Mouse (Mus musculus) heart, embryonic 10.5 days (tissue): ENCODE results near the gene Ipcef1. TPM values are rescaled to one million over a fixed set of nuclear protein-coding genes. Genes with fewer than 3 reads are reported as not detected.

Experiments
- DNase-seq: peaks from one replicate; pipeline ENCODE4 v3.0.0-alpha.2; 2017; ENCODE audit warnings: low spot score
- H3K27ac ChIP-seq: fragments of 300-500 bp; sonication (generic); 2 replicates; pipeline ENCODE4 v1.5.1; 2016; ENCODE audit warnings: mild to moderate bottlenecking
- H3K27me3 ChIP-seq: fragments of 300-500 bp; sonication (generic); 2 replicates; pipeline ENCODE4 v1.6.1; 2016; ENCODE audit warnings: mild to moderate bottlenecking; ENCODE audit not compliant: poor library complexity, insufficient read depth, severe bottlenecking
- H3K36me3 ChIP-seq: fragments of 300-500 bp; sonication (generic); 2 replicates; pipeline ENCODE4 v1.6.1; 2016; ENCODE audit warnings: mild to moderate bottlenecking, moderate library complexity
- H3K4me1 ChIP-seq: fragments of 300-500 bp; sonication (generic); 2 replicates; pipeline ENCODE4 v1.6.1; 2016; ENCODE audit warnings: mild to moderate bottlenecking
- H3K4me3 ChIP-seq: fragments of 300-500 bp; sonication (generic); 2 replicates; pipeline ENCODE4 v1.5.1; 2016; ENCODE audit warnings: mild to moderate bottlenecking, moderate library complexity
- H3K9me3 ChIP-seq: fragments of 300-500 bp; sonication (generic); 2 replicates; pipeline ENCODE4 v1.6.1; 2016; ENCODE audit warnings: mild to moderate bottlenecking, moderate library complexity
- WGBS: fragments of 180-500 bp; shearing (Covaris S2); methylation state at CpG from one replicate; pipeline ENCODE4 v1.1.7; 2016; 5-methylcytosine and 5-hydroxymethylcytosine counted together
- polyA plus RNA-seq: library from polyadenylated mRNA; unstranded; fragments of >200 nt; fragmentation: Nextera tagmentation; extraction: Ambion mirVana; gene quantifications from 2 replicates; pipeline ENCODE4 v1.2.1, GENCODE M21; 2016

Ipcef1 gene
- polyA plus RNA-seq, 1 experiment from 2014 or later, result 0.25 TPM

DNA sequence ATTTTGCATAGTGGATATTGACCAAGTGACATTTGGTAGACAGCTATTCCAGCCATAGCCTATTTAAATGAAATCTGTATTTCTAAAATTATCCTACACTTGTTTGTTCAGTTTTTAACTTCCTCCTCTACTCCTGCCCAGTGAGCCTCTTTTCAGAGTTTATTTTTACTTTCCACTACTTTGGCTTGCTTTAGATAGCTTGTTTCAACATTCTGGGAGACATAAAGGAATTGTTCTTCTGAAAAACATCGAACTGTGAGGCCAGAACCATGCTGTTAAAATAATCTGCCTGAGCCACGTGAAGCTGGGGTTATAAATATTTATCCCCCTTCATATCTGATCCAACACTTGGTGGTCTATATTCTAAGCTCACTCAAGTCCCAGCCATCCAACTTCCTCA is 121.4 kb downstream of the Ipcef1 start:
- 72% methylated on average over 2 of the region's 2 CpGs for WGBS
- DNase-seq, result no peak
- H3K36me3 ChIP-seq, result no peaks in the 10 kb centered on the region

GRCm38 (mm10) chr10:6930398-6930797 is 121.9 kb downstream of the Ipcef1 start:
- Histone ChIP-seq H3K9me3 (no peaks in the 10 kb centered on the region), H3K36me3 (no peaks in the 10 kb centered on the region), H3K4me3 (no peak overlapping the region), H3K27me3 (no peaks in the 10 kb centered on the region), H3K4me1 (no peaks in the 10 kb centered on the region), H3K27ac (no peak overlapping the region)
- WGBS, result 74% methylated on average over 1 of the region's 1 CpGs
- DNase-seq, result no peak

More for the DNA sequence above, 121.4 kb downstream of the Ipcef1 start:
- H3K4me3 ChIP-seq, result no peak overlapping the region
- no peaks in the 10 kb centered on the region for H3K9me3 ChIP-seq
- H3K27ac ChIP-seq, result no peak overlapping the region
- no peaks in the 10 kb centered on the region for H3K27me3 ChIP-seq
- no peaks in the 10 kb centered on the region for H3K4me1 ChIP-seq

DNA sequence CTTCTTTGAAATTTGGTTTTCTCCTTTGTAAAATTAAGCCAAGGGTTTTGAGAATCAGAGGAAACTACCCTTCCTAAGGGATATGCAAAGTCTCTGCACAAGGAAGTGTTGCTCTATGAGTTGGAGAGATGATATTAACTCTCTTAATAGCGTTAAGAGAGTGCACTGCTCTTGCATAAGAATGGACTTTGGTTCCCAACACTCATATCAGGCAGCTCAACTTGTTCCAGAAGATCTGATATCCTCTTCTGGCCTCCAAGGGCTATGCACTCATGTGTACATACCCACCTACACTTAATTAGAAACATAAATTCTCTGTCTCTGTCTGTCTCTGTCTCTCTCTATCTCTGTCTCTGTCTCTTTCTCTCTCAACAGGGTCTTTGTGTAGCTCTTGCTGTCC is 123.4 kb downstream of the Ipcef1 start:
- Histone ChIP-seq H3K9me3 (no peaks in the 10 kb centered on the region), H3K27ac (no peak overlapping the region), H3K36me3 (no peaks in the 10 kb centered on the region), H3K27me3 (no peaks in the 10 kb centered on the region), H3K4me1 (no peaks in the 10 kb centered on the region), H3K4me3 (no peak overlapping the region)
- DNase-seq, result no peak
- 41% methylated on average over 1 of the region's 1 CpGs for WGBS

DNA sequence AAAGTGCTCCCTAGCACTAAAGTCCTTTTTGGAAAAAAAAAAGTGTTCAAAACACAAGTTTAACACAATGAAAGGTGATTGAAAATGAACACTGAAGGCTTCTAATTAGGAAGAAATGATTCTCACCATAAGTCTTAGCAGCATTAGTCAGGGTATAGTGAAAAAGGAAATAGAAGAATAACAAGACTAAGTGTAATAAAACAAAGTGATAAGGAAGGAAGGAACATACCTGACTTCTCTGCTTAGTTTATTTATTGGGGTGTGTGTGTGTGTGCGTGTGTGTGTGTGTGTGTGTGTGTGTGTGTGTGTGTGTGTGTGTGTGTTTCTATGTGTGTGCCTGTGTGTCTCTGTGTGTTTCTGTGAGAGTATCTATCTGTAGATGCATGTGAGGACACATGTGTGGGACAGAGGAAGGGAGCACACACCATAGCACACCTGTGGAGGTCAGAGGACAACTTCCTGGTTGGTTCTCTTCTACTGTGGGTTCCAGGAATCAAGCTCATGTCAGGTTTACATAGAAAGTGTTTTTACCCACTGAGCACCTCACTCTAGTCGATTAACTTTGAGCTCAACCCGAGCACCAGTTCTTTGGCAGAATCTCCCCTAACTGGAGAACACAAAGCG is 124.6 kb downstream of the Ipcef1 start:
- H3K36me3 ChIP-seq, result no peaks in the 10 kb centered on the region
- H3K9me3 ChIP-seq, result no peaks in the 10 kb centered on the region
- H3K27me3 ChIP-seq, result no peaks in the 10 kb centered on the region
- H3K4me3 ChIP-seq, result no peak overlapping the region
- H3K27ac ChIP-seq, result no peak overlapping the region
- no peak for DNase-seq
- no peaks in the 10 kb centered on the region for H3K4me1 ChIP-seq
- WGBS, result 82% methylated on average over 4 of the region's 4 CpGs

DNA sequence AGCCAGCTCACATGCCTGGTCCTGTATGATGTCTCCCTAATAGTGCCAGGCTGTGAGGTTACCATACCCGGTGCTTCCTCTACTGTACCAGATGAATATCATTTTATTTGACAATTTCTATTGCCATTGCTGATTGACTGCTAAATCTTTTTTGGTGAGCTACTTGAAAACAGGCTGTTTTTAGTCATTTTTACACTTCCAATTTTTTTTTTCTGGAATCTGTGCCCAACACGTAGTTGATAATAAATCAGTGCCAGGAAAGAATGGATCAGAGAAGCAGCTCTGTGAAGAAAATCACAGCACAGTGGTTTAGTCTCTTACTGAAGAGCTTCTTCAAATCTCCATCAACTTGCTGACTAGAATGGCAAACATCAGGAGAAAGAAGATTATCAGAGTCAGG is 125.6 kb downstream of the Ipcef1 start:
- no peaks in the 10 kb centered on the region for H3K27me3 ChIP-seq
- no peaks in the 10 kb centered on the region for H3K36me3 ChIP-seq
- no peak overlapping the region for H3K4me3 ChIP-seq
- no peaks in the 10 kb centered on the region for H3K9me3 ChIP-seq
- H3K27ac ChIP-seq, result no peak overlapping the region
- DNase-seq, result no peak
- 89% methylated on average over 2 of the region's 2 CpGs for WGBS
- H3K4me1 ChIP-seq, result no peaks in the 10 kb centered on the region

DNA sequence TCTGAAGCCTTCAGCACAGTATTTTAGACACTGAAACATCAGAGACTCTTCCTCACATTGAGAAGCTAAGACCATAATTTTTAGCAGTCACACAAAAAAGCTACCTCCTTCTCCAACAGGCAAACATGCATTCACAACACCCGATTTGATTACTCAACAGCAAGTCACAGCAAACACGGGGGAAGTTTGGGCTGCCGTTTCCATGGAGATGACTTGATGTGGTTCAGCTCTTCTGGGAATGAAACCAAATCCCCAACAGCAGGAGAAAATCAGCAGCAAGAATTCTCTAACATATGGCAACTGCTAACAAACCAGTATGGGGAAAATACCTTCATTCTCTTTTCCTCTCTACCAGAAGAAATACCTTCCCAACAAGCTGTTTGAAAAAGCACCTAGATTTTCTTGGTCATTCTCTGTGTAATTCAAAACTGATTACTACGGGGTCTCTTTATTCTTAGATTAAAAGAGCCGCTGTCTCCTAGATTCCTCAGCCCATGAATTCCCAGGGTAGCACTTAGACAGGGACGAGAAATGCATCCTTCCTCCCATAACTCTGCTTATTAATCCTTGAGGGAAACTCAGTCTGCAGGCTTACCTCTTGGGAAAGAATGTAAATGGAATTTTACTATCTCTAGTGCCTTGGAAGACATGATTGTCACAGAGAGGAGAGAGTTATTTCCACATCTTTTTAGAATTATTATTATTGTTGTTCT is 135.6 kb downstream of the Ipcef1 start:
- Histone ChIP-seq H3K9me3 (no peaks in the 10 kb centered on the region), H3K27me3 (no peaks in the 10 kb centered on the region), H3K4me3 (no peak overlapping the region), H3K4me1 (no peaks in the 10 kb centered on the region), H3K36me3 (no peaks in the 10 kb centered on the region), H3K27ac (no peak overlapping the region)
- WGBS, result 41% methylated on average over 6 of the region's 6 CpGs
- no peak for DNase-seq

GRCm38 (mm10) chr10:6915991-6916390 is 136.3 kb downstream of the Ipcef1 start:
- no peaks in the 10 kb centered on the region for H3K27me3 ChIP-seq
- H3K36me3 ChIP-seq, result no peaks in the 10 kb centered on the region
- no peak for DNase-seq
- no peak overlapping the region for H3K4me3 ChIP-seq
- H3K9me3 ChIP-seq, result no peaks in the 10 kb centered on the region
- 59% methylated on average over 1 of the region's 1 CpGs for WGBS
- no peak overlapping the region for H3K27ac ChIP-seq
- no peaks in the 10 kb centered on the region for H3K4me1 ChIP-seq

DNA sequence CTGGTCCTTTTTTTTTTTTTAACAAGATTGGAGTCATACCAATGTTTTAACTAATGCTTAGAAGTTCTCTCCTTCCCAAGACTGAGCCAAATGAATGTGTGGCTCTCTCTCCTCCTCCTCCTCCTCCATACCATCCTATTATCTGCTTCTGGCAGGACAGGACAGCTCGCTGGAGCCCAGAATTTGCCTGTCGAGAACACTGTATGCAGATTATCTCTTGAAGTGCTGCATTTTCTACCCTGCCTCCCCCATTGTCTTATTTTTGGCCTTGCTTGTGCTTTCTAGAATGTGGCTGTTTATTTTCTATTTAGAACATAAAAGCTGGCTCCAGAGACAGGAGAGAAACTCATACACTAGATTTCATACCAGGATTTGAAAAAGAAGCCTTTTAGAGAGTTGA is 142.5 kb downstream of the Ipcef1 start:
- H3K27me3 ChIP-seq, result no peaks in the 10 kb centered on the region
- WGBS, result 36% methylated on average over 2 of the region's 2 CpGs
- no peak overlapping the region for H3K4me3 ChIP-seq
- H3K27ac ChIP-seq, result no peak overlapping the region
- no peaks in the 10 kb centered on the region for H3K9me3 ChIP-seq
- no peaks in the 10 kb centered on the region for H3K4me1 ChIP-seq
- DNase-seq, result no peak
- H3K36me3 ChIP-seq, result no peaks in the 10 kb centered on the region

- Histone ChIP-seq H3K4me1 (no peaks in the 10 kb centered on the region), H3K36me3 (no peaks in the 10 kb centered on the region), H3K27me3 (no peaks in the 10 kb centered on the region), H3K4me3 (no peak overlapping the region), H3K27ac (no peak overlapping the region), H3K9me3 (no peaks in the 10 kb centered on the region)
- WGBS, result 84% methylated on average over 3 of the region's 3 CpGs
- DNase-seq, result no peak
Observed at GRCm38 (mm10) chr10:6901819-6902393, 150.4 kb downstream of the Ipcef1 start.

DNA sequence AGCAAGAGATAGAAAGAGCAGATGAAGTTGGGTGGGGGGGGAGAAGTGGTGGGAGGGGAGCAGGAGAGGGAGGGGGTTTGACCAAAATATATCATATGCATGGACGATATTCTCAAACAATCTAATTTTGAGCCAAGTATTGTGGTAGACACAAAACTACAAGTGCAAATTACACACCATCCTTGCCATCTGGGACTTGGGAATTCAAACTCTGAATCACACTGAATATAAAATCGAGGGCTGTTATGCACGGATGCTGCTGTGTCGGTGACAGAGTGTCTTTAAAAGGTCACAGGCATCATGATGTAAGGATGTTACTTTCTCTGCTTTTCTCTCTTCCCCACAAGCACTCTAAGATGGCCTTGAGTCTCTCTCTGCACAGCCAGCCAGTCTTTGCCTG is 152.2 kb downstream of the Ipcef1 start:
- no peak overlapping the region for H3K4me3 ChIP-seq
- no peaks in the 10 kb centered on the region for H3K27me3 ChIP-seq
- H3K9me3 ChIP-seq, result no peaks in the 10 kb centered on the region
- H3K4me1 ChIP-seq, result no peaks in the 10 kb centered on the region
- no peaks in the 10 kb centered on the region for H3K36me3 ChIP-seq
- H3K27ac ChIP-seq, result no peak overlapping the region
- DNase-seq, result no peak
- WGBS, result 83% methylated on average over 4 of the region's 4 CpGs

GRCm38 (mm10) chr10:6896659-6897303 is 155.5 kb downstream of the Ipcef1 start:
- Histone ChIP-seq H3K27ac (no peak overlapping the region), H3K4me3 (no peak overlapping the region), H3K36me3 (no peaks in the 10 kb centered on the region), H3K4me1 (no peaks in the 10 kb centered on the region), H3K27me3 (no peaks in the 10 kb centered on the region), H3K9me3 (no peaks in the 10 kb centered on the region)
- 76% methylated on average over 3 of the region's 3 CpGs for WGBS
- no peak for DNase-seq

GRCm38 (mm10) chr10:6895796-6896195 is 156.5 kb downstream of the Ipcef1 start:
- 71% methylated on average over 3 of the region's 3 CpGs for WGBS
- Histone ChIP-seq H3K9me3 (no peaks in the 10 kb centered on the region), H3K36me3 (no peaks in the 10 kb centered on the region), H3K27ac (no peak overlapping the region), H3K4me1 (no peaks in the 10 kb centered on the region), H3K4me3 (no peak overlapping the region), H3K27me3 (no peaks in the 10 kb centered on the region)
- DNase-seq, result no peak

DNA sequence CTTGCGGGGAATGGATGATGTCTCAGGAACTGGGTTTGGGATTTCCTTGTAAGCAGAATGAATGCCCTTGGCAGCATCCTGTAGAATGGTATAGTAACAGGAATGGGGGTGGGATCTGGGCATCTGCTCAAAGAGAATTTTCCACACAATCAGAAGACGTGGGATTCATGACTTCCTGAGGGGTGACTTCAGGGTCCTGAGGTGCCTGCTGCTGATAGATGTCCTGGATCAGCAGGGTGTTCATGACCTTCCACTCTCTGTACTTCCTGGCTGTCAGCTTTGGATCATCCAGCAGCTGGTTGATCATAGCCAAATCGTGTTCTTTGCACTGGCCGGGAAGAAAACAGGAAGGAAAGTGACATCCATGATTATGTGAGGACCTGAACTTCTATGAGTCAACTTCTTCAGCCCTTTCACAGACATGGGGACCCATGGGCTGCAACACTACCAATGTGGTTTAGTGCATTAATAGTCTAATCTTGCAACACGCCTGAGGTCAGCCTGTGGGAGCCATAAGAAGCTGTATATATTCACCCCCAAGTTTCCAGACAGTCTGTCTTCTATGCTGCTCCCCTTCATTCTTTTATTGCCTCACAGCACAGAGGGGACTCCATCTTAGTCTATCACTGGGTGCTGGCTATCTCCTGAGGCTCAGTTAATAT is 161.8 kb downstream of the Ipcef1 start:
- WGBS, result 66% methylated on average over 5 of the region's 5 CpGs
- Histone ChIP-seq H3K4me3 (no peak overlapping the region), H3K27me3 (no peaks in the 10 kb centered on the region), H3K9me3 (no peaks in the 10 kb centered on the region), H3K27ac (no peak overlapping the region), H3K4me1 (no peaks in the 10 kb centered on the region), H3K36me3 (no peaks in the 10 kb centered on the region)
- DNase-seq, result no peak
